In the genomic region with DNA sequence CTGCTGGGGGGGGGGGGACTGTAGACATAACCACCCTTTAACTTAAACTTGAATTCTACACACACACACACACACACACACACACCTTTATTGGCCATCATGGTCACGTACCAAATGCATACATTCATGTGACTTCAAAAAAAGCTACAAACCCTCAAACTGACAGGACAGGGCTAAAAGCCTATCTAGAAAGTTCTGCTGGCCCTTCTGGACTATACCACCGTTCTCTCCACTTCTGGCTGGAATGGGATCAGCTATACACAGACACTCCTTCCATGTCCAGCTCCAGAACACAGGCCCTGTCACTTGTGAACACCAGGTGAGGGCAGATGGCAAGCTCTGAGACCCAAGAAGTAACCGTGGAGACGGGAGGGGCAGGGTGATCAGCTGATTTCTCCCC, we compare ENCODE assay signal across 27 mouse cellular contexts. TPM values are rescaled to one million over a fixed set of nuclear protein-coding genes. Genes with fewer than 3 reads are reported as not detected.
DNase-seq lines count a peak whose midpoint lies in the region; ATAC-seq and TF ChIP-seq lines count a peak whose summit lies in the region.
"Had no signal": no experiment of that assay in that cellular context is flagged by ENCODE, and none has a peak within 500 bp of the region (broad histone marks: within the 10 kb centered on the region; RNA-seq: fewer than 3 reads in every experiment).

No protein-coding gene starts in this region.

- no peak overlapping the region for H3K27ac ChIP-seq in hindbrain, embryonic 12.5 days
- H3K27ac ChIP-seq in hindbrain, embryonic 13.5 days: no peak overlapping the region
- H3K27ac ChIP-seq in embryonic facial prominence, embryonic 11.5 days (replicated peaks; ENCODE audit: low read depth, low read length): peak overlapping the region; percentile 100
- peak overlapping the region; percentile 100 for H3K27ac ChIP-seq in embryonic facial prominence, embryonic 13.5 days
- 0 out of 2 replicates have a peak overlapping the region, but pooled peaks have one; percentile 84 for H3K27ac ChIP-seq in limb, embryonic 12.5 days
- H3K27ac ChIP-seq: heart, embryonic 15.5 days; kidney, postnatal 0 days; midbrain, embryonic 15.5 days; stomach, postnatal 0 days had no signal

- H3K4me1 ChIP-seq in hindbrain, embryonic 12.5 days: peaks cover 32% of the 10 kb centered on the region
- peaks cover 31% of the 10 kb centered on the region for H3K4me1 ChIP-seq in hindbrain, embryonic 13.5 days (replicated peaks)
- H3K4me1 ChIP-seq in embryonic facial prominence, embryonic 11.5 days (ENCODE audit: control insufficient read depth, insufficient read depth, low read length): peaks cover 9% of the 10 kb centered on the region
- peaks cover 54% of the 10 kb centered on the region for H3K4me1 ChIP-seq in embryonic facial prominence, embryonic 13.5 days
- H3K4me1 ChIP-seq in limb, embryonic 12.5 days (replicated peaks): peaks cover 74% of the 10 kb centered on the region
- H3K4me1 ChIP-seq in lung, adult 2 months (ENCODE audit: control insufficient read depth, insufficient read depth, low read length): peaks cover 5% of the 10 kb centered on the region; the same call in 1 of the 2 replicates

- no peak for ATAC-seq in hindbrain, embryonic 12.5 days (ENCODE audit: low FRiP score)
- ATAC-seq in hindbrain, embryonic 13.5 days (ENCODE audit: low FRiP score): no peak
- no peak for ATAC-seq in embryonic facial prominence, embryonic 11.5 days (replicated peaks; ENCODE audit: insufficient number of reproducible peaks, low FRiP score, low TSS enrichment, low read depth)
- ATAC-seq in embryonic facial prominence, embryonic 13.5 days (ENCODE audit: insufficient number of reproducible peaks, insufficient read depth, low FRiP score, low TSS enrichment, low read depth): no peak
- no peak for ATAC-seq in limb, embryonic 12.5 days (ENCODE audit: insufficient number of reproducible peaks, insufficient read depth, low FRiP score, low TSS enrichment, low read depth)
- ATAC-seq: inflammation-experienced regulatory T-cells, adult 6 months; liver, postnatal 0 days; midbrain, embryonic 15.5 days had no signal

- peaks cover 96% of the 10 kb centered on the region for H3K27me3 ChIP-seq in hindbrain, embryonic 12.5 days
- peaks cover 97% of the 10 kb centered on the region for H3K27me3 ChIP-seq in hindbrain, embryonic 13.5 days
- peaks cover 49% of the 10 kb centered on the region for H3K27me3 ChIP-seq in embryonic facial prominence, embryonic 11.5 days (ENCODE audit: control insufficient read depth, insufficient read depth, low read length)
- H3K27me3 ChIP-seq in embryonic facial prominence, embryonic 13.5 days: peaks cover 47% of the 10 kb centered on the region
- peaks cover 96% of the 10 kb centered on the region for H3K27me3 ChIP-seq in limb, embryonic 12.5 days

- peak overlapping the region; percentile 44; the same call in 1 of the 2 replicates for H3K4me3 ChIP-seq in hindbrain, embryonic 12.5 days
- no peak overlapping the region for H3K4me3 ChIP-seq in hindbrain, embryonic 13.5 days
- H3K4me3 ChIP-seq in embryonic facial prominence, embryonic 11.5 days (ENCODE audit: low read depth, low read length): peak overlapping the region; percentile 85
- peak overlapping the region; percentile 94 for H3K4me3 ChIP-seq in embryonic facial prominence, embryonic 13.5 days
- H3K4me3 ChIP-seq in limb, embryonic 12.5 days (replicated peaks): peak overlapping the region; percentile 53
- no peak overlapping the region for H3K4me3 ChIP-seq in lung, adult 2 months (replicated peaks; ENCODE audit: extremely low read depth, low read depth, low read length)
- H3K4me3 ChIP-seq: erythroblast, embryonic 14.5 days had no signal

- intact Hi-C loops in heart, postnatal 14 days (cut with DNase I): no loop called here

- no peaks in the 10 kb centered on the region for H3K9me3 ChIP-seq in hindbrain, embryonic 12.5 days (replicated peaks)
- no peaks in the 10 kb centered on the region for H3K9me3 ChIP-seq in hindbrain, embryonic 13.5 days
- no peaks in the 10 kb centered on the region for H3K9me3 ChIP-seq in embryonic facial prominence, embryonic 11.5 days (replicated peaks; ENCODE audit: control insufficient read depth, low read length)
- H3K9me3 ChIP-seq in embryonic facial prominence, embryonic 13.5 days: no peaks in the 10 kb centered on the region
- no peaks in the 10 kb centered on the region for H3K9me3 ChIP-seq in limb, embryonic 12.5 days
- H3K9me3 ChIP-seq: heart, embryonic 15.5 days; midbrain, embryonic 15.5 days had no signal

- H3K9ac ChIP-seq in hindbrain, embryonic 12.5 days: no peak overlapping the region
- H3K9ac ChIP-seq in hindbrain, embryonic 13.5 days: no peak overlapping the region
- peak overlapping the region; percentile 99 for H3K9ac ChIP-seq in embryonic facial prominence, embryonic 11.5 days (replicated peaks; ENCODE audit: low read length)
- peak overlapping the region; percentile 100 for H3K9ac ChIP-seq in embryonic facial prominence, embryonic 13.5 days
- H3K9ac ChIP-seq in limb, embryonic 12.5 days (replicated peaks): 0 out of 2 replicates have a peak overlapping the region, but pooled peaks have one; percentile 13
- H3K9ac ChIP-seq: heart, embryonic 15.5 days; liver, postnatal 0 days; midbrain, embryonic 15.5 days had no signal

- H3K36me3 ChIP-seq in hindbrain, embryonic 12.5 days: no peaks in the 10 kb centered on the region
- no peaks in the 10 kb centered on the region for H3K36me3 ChIP-seq in hindbrain, embryonic 13.5 days
- H3K36me3 ChIP-seq in embryonic facial prominence, embryonic 11.5 days (replicated peaks; ENCODE audit: control insufficient read depth, insufficient read depth, low read depth, low read length): no peaks in the 10 kb centered on the region
- H3K36me3 ChIP-seq in embryonic facial prominence, embryonic 13.5 days: peaks cover 12% of the 10 kb centered on the region; the same call in 1 of the 2 replicates
- no peaks in the 10 kb centered on the region for H3K36me3 ChIP-seq in limb, embryonic 12.5 days
- H3K36me3 ChIP-seq: heart, embryonic 15.5 days; midbrain, embryonic 15.5 days had no signal

- 0 out of 2 replicates have a peak overlapping the region, but pooled peaks have one; percentile 20 for H3K4me2 ChIP-seq in hindbrain, embryonic 12.5 days (replicated peaks)
- H3K4me2 ChIP-seq in hindbrain, embryonic 13.5 days: no peak overlapping the region
- H3K4me2 ChIP-seq in embryonic facial prominence, embryonic 11.5 days (ENCODE audit: low read depth, low read length): peak overlapping the region; percentile 70
- peak overlapping the region; percentile 77 for H3K4me2 ChIP-seq in embryonic facial prominence, embryonic 13.5 days
- H3K4me2 ChIP-seq in limb, embryonic 12.5 days: peak overlapping the region; percentile 74
- H3K4me2 ChIP-seq: midbrain, embryonic 15.5 days had no signal

- 5% methylated on average over 4 of the region's 4 CpGs for WGBS in hindbrain, embryonic 12.5 days
- 17% methylated on average over 4 of the region's 4 CpGs for WGBS in hindbrain, embryonic 13.5 days
- WGBS in embryonic facial prominence, embryonic 11.5 days: 14% methylated on average over 4 of the region's 4 CpGs
- 10% methylated on average over 4 of the region's 4 CpGs for WGBS in embryonic facial prominence, embryonic 13.5 days
- WGBS in limb, embryonic 12.5 days: 23% methylated on average over 4 of the region's 4 CpGs
- 84% methylated on average over 4 of the region's 4 CpGs for WGBS in lung, adult 2 months

- DNase-seq in embryonic facial prominence, embryonic 11.5 days (ENCODE audit: low spot score): no peak
- DNase-seq in lung, adult 2 months: no peak
- DNase-seq in heart, postnatal 14 days: no peak
- DNase-seq: adrenal gland, postnatal 10 days; cerebellum, adult 2 months; cerebellum, postnatal 25 days; heart, postnatal 4 days; kidney, adult 18-20 months; layer of hippocampus, adult 9-11 months; liver, postnatal 0 days; lung, postnatal 10 days; right cerebral cortex, postnatal 14 days; thymus, adult 2 months; thymus, postnatal 4 days had no signal

- TF ChIP-seq CTCF in lung, adult 2 months (IDR thresholded peaks at IDR 0.05; ENCODE audit: insufficient read depth, low read length): no peak

- no peak for TF ChIP-seq POLR2A in lung, adult 2 months (IDR thresholded peaks at IDR 0.05; ENCODE audit: borderline replicate concordance, extremely low read depth, low read depth, low read length)

RNA-seq across cellular contexts. Expression of gene Alx4, which starts 2.0 kb away (rescaled TPM):
- polyA plus RNA-seq in hindbrain, embryonic 12.5 days (2016; fragmentation: Nextera tagmentation; extraction: Ambion mirVana): 5.4 and 6.7 TPM in 2 replicates
- polyA plus RNA-seq in hindbrain, embryonic 13.5 days (2015; fragmentation: Nextera tagmentation; extraction: Ambion mirVana): 0.57 and 0.78 TPM in 2 replicates
- polyA plus RNA-seq in embryonic facial prominence, embryonic 11.5 days (2014; fragmentation: Nextera tagmentation; extraction: Ambion mirVana): 16.7 and 17.3 TPM in 2 replicates
- 29.3 and 34.1 TPM in 2 replicates for polyA plus RNA-seq in embryonic facial prominence, embryonic 13.5 days (2015; fragmentation: Nextera tagmentation; extraction: Ambion mirVana)
- polyA plus RNA-seq in limb, embryonic 12.5 days (2016; fragmentation: Nextera tagmentation; extraction: Ambion mirVana): 3.4 and 5.1 TPM in 2 replicates
- polyA plus RNA-seq in lung, adult 2 months (2012; rRNA removed): 0.24 and 0.47 TPM in 2 replicates
- total RNA-seq in heart, postnatal 14 days (2021): under 1 TPM; 0.10 to 0.15 TPM
- total RNA-seq: MEL; neutrophil, adult 5-6 weeks had no signal
- polyA plus RNA-seq: C2C12; liver, postnatal 0 days had no signal

Comparison
In these comparisons a context has a peak if more than half of its experiments do, and no peak if none do; other contexts are left out.
1. H3K4me3 ChIP-seq: peak in hindbrain, embryonic 12.5 days (single experiment), embryonic facial prominence, embryonic 11.5 days (single experiment), embryonic facial prominence, embryonic 13.5 days (single experiment) and limb, embryonic 12.5 days (single experiment); none in hindbrain, embryonic 13.5 days (single experiment) and lung, adult 2 months (single experiment).
2. H3K27ac ChIP-seq: peak in embryonic facial prominence, embryonic 11.5 days (single experiment), embryonic facial prominence, embryonic 13.5 days (single experiment) and limb, embryonic 12.5 days (single experiment); none in hindbrain, embryonic 12.5 days (single experiment) and hindbrain, embryonic 13.5 days (single experiment).
3. H3K9ac ChIP-seq: peak in embryonic facial prominence, embryonic 11.5 days (single experiment), embryonic facial prominence, embryonic 13.5 days (single experiment) and limb, embryonic 12.5 days (single experiment); none in hindbrain, embryonic 12.5 days (single experiment) and hindbrain, embryonic 13.5 days (single experiment).